Mouse (Mus musculus) erythroblast, embryonic 14.5 days (primary cell): ENCODE data around the gene Pabpn1. TPM values are rescaled to one million over a fixed set of nuclear protein-coding genes. Genes with fewer than 3 reads are reported as not detected.

Experiments
- H3K27me3 ChIP-seq: 2 replicates; pipeline ENCODE4 v1.6.1; 2012; ENCODE audit warnings: inconsistent platforms; ENCODE audit not compliant: control insufficient read depth
- H3K36me3 ChIP-seq: 2 replicates; pipeline ENCODE4 v1.6.1; 2012; ENCODE audit warnings: mild to moderate bottlenecking, inconsistent platforms; ENCODE audit not compliant: control insufficient read depth
- H3K4me1 ChIP-seq: 2 replicates; pipeline ENCODE4 v1.6.1; 2012; ENCODE audit warnings: inconsistent platforms; ENCODE audit not compliant: control insufficient read depth
- H3K4me3 ChIP-seq: replicated peaks from 2 replicates; pipeline ENCODE3; 2012; ENCODE audit warnings: moderate library complexity, mild to moderate bottlenecking, inconsistent platforms
- H3K9me3 ChIP-seq: 2 replicates; pipeline ENCODE4 v1.6.1; 2012; ENCODE audit warnings: low read length, inconsistent platforms, mixed read lengths; ENCODE audit not compliant: control insufficient read depth
- GATA1 ChIP-seq: IDR thresholded peaks from 2 replicates; pipeline ENCODE4 v1.6.1; 2012; ENCODE audit warnings: low read length, inconsistent platforms, mixed read lengths
- TAL1 ChIP-seq: IDR thresholded peaks from 3 replicates; pipeline ENCODE4 v1.6.1; 2012; ENCODE audit warnings: low read length, inconsistent platforms, mixed read lengths
- polyA plus RNA-seq: library from polyadenylated mRNA; stranded (reverse); fragments of >175 nt; gene quantifications from 2 replicates; pipeline ENCODE4 v1.2.3, GENCODE M21; 2012

The Pabpn1 gene
- polyA plus RNA-seq, 1 experiment, result 27.8 TPM

GRCm38 (mm10) chr14:54883154-54884021, 8.9 kb upstream of the Pabpn1 start, which contains the start of the genes Bcl2l2 and Gm20521:
TSS of gene Bcl2l2 (plus strand) at chr14:54883377.
TSS of gene Gm20521 (plus strand) at chr14:54883441.
- Histone ChIP-seq H3K27me3 (peaks cover 3% of the 10 kb centered on the region; the same call in 1 of the 2 replicates), H3K4me3 (peak within 1 kb of the TSS; percentile 59), H3K36me3 (peaks cover 4% of the 10 kb centered on the region; the same call in 1 of the 2 replicates), H3K9me3 (peaks cover 5% of the 10 kb centered on the region), H3K4me1 (peaks cover 20% of the 10 kb centered on the region)
- TF ChIP-seq TAL1 (no peak), GATA1 (no peak)

GRCm38 (mm10) chr14:54884022-54884712, 8.1 kb upstream of the Pabpn1 start:
- H3K36me3 ChIP-seq, result peaks cover 4% of the 10 kb centered on the region; the same call in 1 of the 2 replicates
- peaks cover 5% of the 10 kb centered on the region for H3K9me3 ChIP-seq
- H3K4me1 ChIP-seq, result peaks cover 20% of the 10 kb centered on the region
- no peaks in the 10 kb centered on the region for H3K27me3 ChIP-seq
- H3K4me3 ChIP-seq, result peak overlapping the region; percentile 59
- no peak for TF ChIP-seq TAL1
- TF ChIP-seq GATA1, result no peak

GRCm38 (mm10) chr14:54885309-54885708, 7.0 kb upstream of the Pabpn1 start:
- Histone ChIP-seq H3K4me1 (peaks cover 20% of the 10 kb centered on the region), H3K9me3 (peaks cover 5% of the 10 kb centered on the region), H3K27me3 (no peaks in the 10 kb centered on the region), H3K36me3 (peaks cover 4% of the 10 kb centered on the region; the same call in 1 of the 2 replicates), H3K4me3 (no peak overlapping the region)
- TF ChIP-seq GATA1 (no peak), TAL1 (no peak)

- TF ChIP-seq TAL1 (no peak), GATA1 (no peak)
- no peaks in the 10 kb centered on the region for H3K27me3 ChIP-seq
Measured at GRCm38 (mm10) chr14:54893651-54894181, 1.4 kb downstream of the Pabpn1 start.

GRCm38 (mm10) chr14:54894296-54895151, 2.2 kb downstream of the Pabpn1 start:
- Histone ChIP-seq H3K4me3 (peak overlapping the region; percentile 90), H3K27me3 (no peaks in the 10 kb centered on the region), H3K36me3 (peaks cover 48% of the 10 kb centered on the region), H3K9me3 (no peaks in the 10 kb centered on the region), H3K4me1 (peaks cover 33% of the 10 kb centered on the region)
- TF ChIP-seq TAL1 (no peak), GATA1 (no peak)

More at GRCm38 (mm10) chr14:54893651-54894181, 1.4 kb downstream of the Pabpn1 start:
- H3K4me1 ChIP-seq, result peaks cover 33% of the 10 kb centered on the region
- H3K9me3 ChIP-seq, result no peaks in the 10 kb centered on the region
- H3K36me3 ChIP-seq, result peaks cover 41% of the 10 kb centered on the region
- H3K4me3 ChIP-seq, result peak overlapping the region; percentile 90

- Histone ChIP-seq H3K9me3 (no peaks in the 10 kb centered on the region), H3K4me3 (no peak overlapping the region), H3K36me3 (peaks cover 49% of the 10 kb centered on the region), H3K27me3 (no peaks in the 10 kb centered on the region), H3K4me1 (peaks cover 29% of the 10 kb centered on the region)
- TF ChIP-seq TAL1 (no peak), GATA1 (no peak)
Measured at GRCm38 (mm10) chr14:54897445-54897844, 5.1 kb downstream of the Pabpn1 start.

DNA sequence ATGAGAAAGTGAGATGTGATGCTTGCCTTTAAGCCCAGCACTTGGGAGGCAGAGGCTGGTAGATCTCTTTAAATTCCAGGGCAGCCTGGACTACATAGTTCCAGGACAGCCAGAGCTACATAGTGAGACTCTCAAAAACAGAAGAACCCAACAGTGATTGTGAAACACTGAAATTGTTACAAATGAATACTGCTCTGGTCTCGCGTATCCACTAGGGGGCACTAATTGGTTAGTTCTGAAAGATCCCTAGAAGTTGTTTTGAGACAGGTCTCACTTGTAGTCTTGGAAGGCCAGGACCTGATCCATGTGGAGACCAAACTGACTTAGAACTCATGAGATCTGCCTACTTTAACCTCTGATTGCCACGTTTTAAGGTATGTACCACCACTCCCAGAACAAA, 8.1 kb downstream of the Pabpn1 start:
- H3K27me3 ChIP-seq, result no peaks in the 10 kb centered on the region
- peaks cover 42% of the 10 kb centered on the region for H3K36me3 ChIP-seq
- TF ChIP-seq GATA1, result no peak
- TF ChIP-seq TAL1, result no peak
- H3K9me3 ChIP-seq, result no peaks in the 10 kb centered on the region
- no peak overlapping the region for H3K4me3 ChIP-seq
- H3K4me1 ChIP-seq, result peaks cover 9% of the 10 kb centered on the region

DNA sequence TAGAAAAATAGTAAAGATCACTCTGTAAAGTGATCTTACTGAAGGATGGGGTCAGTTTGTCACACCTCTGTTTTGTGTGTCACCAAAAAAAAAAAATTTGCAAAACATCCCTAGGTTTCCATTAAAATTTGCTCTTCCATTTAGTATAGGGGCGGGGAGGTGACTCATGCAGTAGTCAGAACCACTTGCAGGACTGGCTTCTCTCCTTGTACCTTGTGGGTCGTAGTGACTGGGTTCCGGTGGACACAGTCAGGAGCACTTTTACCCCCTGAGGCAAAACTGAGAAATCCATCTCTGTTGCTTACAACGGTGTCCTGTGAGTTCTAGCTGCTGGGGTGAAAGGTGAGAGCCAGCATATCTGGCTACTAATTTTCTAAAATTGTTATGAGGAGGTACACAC, 11.3 kb downstream of the Pabpn1 start:
- H3K9me3 ChIP-seq, result no peaks in the 10 kb centered on the region
- no peaks in the 10 kb centered on the region for H3K27me3 ChIP-seq
- peaks cover 9% of the 10 kb centered on the region for H3K36me3 ChIP-seq
- TF ChIP-seq TAL1, result no peak
- no peak for TF ChIP-seq GATA1
- H3K4me3 ChIP-seq, result no peak overlapping the region
- H3K4me1 ChIP-seq, result no peaks in the 10 kb centered on the region
